Mouse (Mus musculus): Measurements from ENCODE around the gene Vps37b. TPM values are rescaled to one million over a fixed set of nuclear protein-coding genes. Genes with fewer than 3 reads are reported as not detected.

Gene Vps37b
- total RNA-seq, 4 experiments from 2014 or later = 35.9 to 39.4 (median 36.6) TPM

DNA sequence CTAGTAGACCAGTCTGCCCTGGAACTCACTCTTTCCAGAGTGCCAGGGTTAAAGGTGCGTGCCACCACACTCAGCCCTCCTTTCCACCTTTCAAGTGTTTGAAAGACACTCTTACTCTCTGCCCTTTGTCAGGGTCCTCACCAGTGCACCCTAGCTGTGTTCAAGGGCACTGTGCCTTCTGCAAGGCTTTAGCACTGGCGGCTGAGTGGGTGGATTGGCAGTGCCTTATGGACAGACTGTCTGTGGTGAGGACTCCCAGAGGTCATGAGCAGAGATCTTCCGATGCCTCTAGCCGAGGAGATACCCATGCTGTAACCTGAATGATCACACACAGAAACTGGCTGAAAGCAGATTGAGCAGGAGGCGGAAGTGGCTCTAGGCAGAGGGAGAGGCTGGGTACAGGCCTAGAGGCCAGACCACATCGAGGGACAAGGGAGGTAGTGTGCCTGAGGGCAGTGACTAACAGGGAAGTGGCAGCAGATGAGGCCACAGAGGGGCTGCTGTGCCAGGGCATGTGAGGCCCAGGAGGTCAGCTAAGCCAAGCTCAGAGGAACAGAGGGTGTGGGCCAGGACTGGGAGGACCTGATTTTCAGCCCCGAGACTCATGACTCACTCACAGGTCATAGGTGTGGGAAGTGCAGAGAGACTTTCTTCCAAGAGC, 14.8 kb upstream of the Vps37b start:
- DNase-seq (ENCODE audit: low spot score in 2 of 2) = no peak

DNA sequence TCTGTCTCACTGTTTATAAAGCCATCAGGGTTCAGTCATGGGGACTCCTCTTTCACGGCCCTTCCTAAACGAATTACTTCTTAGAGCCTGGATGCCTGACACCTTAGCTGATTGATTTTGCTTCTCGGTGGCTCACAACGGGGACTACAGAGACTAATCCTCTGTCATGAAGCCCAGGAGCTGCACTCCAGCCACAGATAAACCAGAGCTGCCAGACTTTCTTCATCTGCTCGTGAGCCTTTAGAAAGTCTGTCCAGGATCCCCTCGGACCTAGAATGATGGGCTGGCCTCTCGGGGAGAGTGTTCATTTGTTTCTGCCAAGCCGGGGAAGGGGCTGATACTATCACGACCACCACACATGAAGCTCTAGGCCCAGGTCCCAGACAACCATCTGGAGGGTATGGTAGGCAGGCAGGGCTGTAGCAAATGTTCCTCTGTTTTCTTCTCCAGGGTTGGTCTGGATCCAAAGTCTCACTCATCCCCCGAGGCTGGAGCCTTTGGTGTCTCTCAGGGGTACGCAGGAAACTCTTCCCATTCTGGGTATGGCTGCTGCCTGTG, 13.5 kb upstream of the Vps37b start:
- DNase-seq (ENCODE audit: low spot score in 2 of 2) = no peak

DNA sequence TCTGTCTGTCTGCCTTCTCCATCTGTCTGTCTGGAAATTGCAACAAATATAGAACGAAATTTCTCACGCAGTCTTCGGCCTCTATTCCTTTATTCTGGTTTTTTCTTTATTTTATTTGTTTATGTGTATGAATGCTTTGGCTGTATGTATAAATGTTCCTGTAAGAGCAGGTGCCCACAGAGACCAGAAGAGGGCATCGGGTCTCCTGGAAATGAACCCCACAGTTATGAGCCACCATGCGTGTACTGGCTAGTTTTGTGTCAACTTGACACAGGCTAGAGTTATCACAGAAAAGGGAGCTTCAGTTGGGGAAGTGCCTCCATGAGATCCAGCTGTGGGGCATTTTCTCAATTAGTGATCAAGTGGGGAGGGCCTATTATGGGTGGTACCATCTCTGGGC, 11.9 kb upstream of the Vps37b start:
- no peak for DNase-seq (ENCODE audit: low spot score in 2 of 2)

DNA sequence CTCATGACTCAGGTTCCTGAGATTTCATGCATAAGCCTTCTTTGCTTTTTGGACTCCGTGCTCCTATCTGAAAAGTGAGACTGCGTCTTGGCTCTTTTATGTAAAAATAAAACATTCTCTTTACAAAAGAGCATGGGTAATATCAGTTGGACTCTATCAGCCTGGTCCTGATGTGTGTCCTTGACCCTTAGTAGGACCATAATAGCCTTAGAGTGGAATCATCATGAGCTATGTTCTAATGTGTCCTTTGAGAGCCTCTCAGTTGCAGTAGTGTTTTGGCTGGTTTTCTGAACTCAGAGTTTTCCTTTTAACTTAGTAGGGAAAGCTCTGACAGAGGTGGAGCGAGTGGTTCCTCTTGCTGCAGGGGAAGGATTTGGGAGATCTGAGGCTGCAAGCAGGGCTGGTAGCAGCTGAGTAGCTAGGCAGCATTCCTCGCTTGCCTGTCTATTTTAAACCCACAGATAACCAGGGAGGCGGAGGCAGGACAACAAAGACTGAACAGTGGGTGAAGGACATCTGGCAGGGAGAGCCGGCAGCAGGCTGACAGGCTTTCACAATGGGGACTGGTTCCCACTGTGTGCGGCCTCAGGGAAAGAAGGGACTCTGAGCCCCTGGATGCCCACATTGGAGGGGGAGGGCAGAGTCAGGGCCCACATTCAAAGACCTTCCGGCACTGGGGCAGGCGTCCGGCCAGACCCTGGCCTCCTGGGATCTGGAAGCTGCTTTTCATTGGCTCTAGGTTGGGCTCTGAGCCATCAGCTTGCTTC, 11.3 kb upstream of the Vps37b start:
- DNase-seq (ENCODE audit: low spot score in 2 of 2) = peak; percentile 85 to 90

DNA sequence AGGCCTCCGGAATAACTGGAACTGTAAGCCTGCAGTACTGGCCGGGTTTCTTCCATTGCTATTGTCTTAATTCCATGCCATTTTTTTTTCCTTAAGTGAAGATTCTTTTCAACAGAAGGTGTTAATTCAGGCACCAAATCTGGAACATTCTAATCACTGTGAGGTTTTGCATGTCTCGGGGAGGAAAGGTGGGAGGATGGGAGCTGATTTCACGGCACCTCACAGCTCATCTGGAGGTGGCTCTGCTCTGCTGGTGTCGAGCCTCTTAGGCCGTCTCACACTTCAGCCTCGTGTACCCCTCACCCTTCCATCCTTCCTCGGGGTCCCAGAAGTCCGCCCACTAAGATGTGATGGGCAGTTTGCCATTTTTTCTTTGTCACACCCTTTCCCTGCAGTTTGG, 9.0 kb upstream of the Vps37b start:
- no peak for DNase-seq (ENCODE audit: low spot score in 2 of 2)

DNA sequence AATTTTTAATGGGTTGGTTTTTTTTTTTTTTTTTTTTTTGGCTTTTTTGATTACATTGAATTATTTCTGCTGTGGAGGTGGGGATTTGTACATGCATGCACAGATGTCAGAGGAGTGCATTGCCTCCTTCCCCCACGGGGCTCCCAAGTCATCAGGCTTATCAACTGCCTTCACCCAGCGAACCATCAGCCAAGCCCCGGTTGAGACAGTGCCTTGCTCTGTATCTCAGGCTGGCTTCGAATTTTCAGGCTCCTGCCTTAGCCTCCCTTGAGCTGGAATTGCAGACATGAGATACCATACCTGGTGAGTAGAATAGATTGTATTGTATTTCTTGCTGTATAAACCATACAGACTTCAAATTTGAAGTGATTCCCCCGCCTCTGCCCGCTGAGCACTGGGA, 7.5 kb upstream of the Vps37b start:
- no peak for DNase-seq (ENCODE audit: low spot score in 2 of 2)

DNA sequence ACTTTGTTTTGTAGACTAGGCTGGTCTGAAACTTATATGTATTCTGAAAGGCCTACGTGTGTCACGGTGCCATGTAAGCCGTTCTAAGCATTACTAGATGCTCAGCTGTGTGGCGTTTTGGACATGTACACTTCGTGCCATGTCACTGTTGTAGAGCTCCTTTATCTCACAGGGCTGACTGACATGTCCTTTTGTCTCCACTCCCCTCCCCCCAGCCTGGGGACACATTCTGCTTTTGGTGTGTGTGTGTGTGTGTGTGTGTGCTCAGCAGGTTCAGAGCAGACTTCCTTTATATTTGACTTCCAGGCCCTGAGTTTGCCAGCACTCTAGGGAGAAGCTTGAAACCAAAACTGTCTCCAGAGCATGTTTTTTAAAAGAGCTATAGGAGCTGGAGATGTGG, 4.8 kb upstream of the Vps37b start:
- no peak for DNase-seq (ENCODE audit: low spot score in 2 of 2)

DNA sequence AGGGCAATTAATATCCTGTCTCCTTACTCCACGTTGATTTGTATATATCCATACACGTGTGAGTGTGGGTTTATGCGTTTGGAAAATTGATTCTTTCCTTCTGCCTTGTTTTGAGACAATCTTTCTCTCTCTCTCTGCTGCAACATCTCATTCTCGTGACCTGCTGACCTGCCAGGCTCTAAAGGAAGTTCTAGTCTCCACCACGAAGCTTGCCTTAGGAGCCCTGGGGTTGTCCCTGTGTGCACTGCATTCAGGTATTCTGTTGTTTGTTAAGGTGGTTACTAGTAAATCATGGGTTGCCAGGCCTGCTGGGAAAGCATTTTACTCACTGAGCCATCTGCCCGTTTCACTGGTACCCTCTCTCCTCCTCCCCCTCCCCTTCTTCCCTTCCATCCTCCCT, 4.3 kb upstream of the Vps37b start:
- DNase-seq (ENCODE audit: low spot score in 2 of 2) = no peak

DNA sequence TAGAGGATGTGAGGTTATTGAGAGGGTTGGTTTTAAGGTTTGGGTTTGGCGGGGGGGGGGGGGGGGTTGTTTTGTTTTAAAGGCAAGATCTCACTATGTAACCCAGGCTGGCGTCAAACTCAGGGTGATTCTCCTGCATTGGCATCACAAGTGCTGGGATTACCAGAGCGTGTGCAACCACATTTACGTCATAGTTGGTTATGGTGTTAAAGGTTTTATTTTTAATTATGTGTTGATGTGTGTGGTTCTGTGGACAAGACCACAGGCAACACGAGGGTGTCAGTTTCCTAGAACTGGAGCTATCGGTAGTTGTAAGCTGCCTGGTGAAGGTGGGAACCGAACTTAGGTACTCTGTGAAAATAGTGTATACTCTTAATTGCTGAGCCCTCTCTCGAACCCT, 3.7 kb upstream of the Vps37b start:
- DNase-seq (ENCODE audit: low spot score in 2 of 2) = no peak

DNA sequence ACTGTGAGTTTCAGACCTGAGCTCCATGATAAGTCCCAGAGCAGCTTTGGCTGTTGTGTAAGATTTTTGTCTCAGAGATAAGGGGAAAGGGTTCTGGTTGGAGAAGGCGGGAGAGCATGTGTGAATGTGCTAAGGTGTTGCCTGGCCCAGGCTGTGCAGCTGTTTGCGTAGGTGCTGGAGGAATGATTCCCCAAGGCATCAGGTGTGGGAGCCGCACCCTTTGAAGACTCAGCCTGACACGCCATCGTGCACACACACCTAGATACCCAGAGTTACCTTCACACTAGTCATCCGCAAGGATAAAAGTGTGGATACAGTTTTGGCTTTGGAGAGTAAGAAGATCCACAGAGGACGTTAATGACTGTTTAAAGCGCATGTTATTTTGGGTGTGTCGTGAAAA, 3.3 kb upstream of the Vps37b start:
- no peak for DNase-seq (ENCODE audit: low spot score in 2 of 2)

DNA sequence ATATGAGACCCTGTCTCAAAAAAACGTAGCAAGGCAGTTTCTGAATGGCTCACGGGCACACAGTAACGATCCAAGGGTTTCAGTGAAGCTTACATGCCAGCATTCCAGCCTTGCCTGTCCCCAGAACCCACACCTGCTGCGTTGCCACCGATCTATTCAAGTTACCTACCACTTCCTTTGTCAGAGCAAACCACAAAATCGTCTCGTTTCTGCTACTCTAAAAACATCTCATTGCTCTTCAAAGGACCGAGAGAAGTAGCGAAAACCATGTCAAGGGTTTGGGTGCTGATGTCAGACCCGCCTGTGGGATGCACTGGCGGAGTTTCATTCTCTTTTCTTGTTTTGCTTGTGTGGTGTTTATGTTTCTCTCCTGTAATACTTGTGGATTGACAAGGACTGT, 2.4 kb upstream of the Vps37b start:
- DNase-seq (ENCODE audit: low spot score in 2 of 2) = no peak

DNA sequence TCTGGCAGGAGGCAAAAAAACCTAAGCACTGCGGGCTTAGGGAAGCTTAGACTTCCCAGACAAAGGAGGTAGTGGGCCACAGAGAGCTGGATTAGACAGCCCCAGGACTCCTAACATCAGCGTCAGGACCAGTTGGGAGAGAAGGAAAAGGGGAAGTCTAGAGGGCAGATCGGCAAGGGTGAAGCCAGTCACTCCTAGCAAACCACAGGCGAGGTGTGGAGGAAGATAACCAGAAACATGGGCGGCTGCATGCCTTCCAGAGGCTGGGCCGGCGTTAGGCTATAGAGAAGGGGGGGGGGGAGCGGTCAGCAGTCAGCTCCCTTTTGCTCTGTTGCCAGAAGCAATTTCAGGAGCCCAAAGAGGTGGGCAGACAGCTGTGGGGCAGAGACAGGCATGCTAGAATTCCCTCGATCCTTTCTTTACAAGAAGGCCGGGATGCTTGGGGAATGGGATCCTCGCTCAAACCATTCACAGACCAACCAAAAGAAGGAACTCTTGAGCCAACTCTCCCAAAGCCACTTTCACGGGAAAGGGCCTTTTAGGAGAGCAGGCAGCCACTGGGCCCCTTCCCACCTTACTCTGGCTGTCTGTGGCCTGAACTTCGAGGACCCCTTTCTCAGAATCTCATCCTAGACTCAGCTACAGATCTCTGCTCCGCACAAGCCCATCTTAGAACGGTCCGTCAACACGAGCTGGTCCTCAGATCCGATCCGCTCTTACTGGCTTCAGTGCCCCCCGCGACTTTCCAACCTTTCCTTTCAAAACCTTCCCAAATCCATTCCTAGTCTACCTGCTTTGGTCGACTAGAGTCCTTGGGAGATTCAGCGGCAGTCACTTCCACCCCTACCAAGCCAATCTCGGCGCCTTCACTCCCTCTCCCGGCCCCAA, 758 bp downstream of the Vps37b start:
- DNase-seq (ENCODE audit: low spot score in 2 of 2) = no peak

DNA sequence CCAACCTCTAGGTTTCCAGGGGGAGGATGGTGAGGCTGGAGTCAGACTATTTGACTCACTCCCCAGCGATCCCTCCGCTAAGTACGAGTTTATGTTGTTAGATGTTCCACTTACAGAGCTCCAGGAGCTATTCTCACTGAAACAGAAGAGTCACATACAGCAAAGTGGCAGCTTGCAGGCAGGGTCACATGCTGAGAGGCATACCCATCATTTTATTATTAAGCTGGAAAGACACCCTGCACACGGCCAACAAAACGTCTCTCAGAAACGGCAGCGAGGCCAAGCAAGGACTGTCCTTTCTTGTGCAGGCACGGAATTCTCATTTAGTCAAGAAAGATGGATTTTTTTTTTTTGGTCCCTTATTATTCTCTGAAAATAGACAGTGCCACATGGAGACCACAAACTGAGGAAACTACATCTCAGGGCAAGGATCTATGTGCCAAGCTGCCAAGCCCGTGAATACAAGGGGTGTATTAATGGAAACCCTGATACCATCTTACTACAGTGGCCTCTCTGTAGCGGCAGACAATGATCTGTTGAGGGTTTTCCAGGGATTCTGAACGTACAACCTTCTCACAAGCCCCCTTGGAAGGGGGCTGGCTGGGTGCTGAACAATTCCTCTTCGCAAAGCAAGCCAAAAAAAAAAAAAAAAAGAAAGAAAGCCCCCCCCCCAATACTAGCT, 1.5 kb downstream of the Vps37b start:
- DNase-seq (ENCODE audit: low spot score in 2 of 2) = no peak

DNA sequence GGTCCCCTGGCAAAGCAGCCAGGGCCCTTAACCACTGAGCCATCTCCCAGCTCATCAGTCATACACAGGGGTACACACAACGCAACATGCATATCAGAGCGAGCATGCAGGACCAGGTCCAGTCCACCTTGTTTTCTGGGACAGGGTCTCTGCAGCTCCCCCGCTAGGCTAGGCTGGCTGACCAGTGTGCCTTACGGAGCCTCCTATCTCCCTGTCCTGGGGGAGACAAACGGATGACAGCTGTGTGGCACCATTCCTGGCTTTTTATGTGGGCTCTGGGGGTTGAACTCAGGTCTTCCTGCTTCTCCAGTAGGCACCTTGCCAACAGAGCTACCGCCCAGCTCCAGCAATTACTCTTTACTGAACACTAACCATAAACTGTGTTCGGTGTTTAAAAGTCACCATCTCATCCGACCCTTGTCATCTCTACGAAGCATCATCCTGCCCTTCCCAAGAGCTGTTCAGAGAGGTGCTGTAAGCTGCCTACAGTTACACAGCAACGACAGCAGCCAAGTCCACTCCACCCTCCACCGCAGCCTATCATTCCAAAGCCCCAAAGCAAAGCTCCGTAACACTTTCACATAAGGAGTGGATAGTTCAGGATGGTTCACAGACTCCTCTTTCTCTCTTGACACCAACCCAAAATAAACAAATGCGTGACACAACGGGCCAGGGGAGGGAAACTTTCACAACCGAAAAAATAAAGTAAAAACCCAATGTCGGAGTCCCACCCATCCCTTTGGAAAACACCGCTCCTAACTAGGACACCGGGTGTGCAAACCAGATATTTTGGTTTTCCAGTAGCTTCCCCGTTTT, 2.6 kb downstream of the Vps37b start:
- no peak for DNase-seq (ENCODE audit: low spot score in 2 of 2)

DNA sequence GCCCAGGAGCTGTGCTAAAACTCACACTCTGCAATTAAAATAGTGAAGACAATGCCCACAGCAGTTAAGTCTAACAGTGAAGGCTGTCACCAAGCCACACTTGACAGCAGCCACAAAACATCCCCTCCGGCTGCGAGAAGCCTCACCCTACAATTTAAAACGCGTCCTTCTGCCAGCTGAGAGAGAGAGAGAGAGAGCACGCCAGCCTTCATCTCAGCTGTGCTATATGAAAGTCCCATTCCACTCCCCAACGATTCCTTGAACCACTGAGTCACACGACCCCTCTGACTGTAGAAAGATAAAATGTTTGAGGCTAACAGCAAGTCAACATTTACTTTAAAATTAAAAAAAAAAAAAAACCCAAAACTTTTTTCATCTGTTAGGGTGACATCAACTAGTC, 3.4 kb downstream of the Vps37b start:
- DNase-seq (ENCODE audit: low spot score in 2 of 2) = no peak

DNA sequence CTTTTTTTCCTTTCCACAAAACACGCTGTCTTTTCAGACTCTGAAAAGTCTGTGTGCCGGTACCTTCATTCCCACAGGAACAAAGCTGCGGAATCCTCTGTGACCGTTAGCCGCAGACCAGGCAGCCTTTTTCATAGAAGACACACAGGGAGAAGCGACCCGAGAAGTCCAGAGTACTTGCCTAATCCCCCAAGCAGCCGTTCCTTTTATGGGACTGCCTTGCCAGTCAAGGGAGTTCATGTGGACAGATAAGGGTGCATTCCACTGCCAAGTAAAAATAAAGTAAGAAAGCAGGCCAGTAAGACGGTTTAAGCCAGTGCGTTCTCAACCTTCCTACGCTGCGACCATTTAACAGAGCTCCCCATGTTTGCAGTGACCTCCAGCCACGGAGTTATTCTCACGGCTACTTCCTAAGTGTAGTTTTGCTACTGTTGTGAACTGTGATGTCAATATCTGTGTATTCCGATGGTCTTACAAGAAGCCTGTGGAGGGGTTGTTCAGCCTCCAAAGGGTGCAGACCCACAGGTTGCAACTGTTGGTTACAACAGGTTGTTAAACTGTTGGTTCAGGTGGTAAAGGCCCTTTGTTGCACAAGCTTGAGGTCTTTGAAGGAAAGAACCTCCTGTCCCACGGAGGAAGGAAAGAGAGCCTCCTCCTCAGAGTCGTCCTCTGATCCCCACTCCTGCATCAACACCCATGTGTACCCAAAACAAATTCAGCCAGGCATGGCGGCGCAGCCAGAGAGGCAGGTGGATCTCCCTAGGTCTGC, 4.2 kb downstream of the Vps37b start:
- no peak for DNase-seq (ENCODE audit: low spot score in 2 of 2)

DNA sequence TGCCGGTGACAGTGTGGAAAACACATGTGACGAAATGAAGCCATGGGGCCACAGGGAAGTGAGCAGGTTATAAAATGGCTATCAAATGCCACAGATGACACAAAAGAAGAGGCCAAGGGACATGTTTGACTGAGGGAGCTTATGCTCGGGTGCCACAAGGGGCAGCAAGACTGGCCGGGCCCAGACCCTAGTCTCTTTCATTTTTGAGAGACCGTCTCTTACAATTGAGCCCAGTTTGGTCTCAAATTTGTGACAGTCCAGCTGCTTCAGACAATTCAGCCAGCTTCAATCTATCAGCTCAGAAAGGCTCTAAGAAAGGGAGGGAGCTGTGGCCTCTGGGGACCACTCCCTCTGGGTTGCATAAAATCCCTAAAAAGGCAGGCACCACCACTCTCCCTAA, 5.5 kb downstream of the Vps37b start:
- DNase-seq (ENCODE audit: low spot score in 2 of 2) = no peak

DNA sequence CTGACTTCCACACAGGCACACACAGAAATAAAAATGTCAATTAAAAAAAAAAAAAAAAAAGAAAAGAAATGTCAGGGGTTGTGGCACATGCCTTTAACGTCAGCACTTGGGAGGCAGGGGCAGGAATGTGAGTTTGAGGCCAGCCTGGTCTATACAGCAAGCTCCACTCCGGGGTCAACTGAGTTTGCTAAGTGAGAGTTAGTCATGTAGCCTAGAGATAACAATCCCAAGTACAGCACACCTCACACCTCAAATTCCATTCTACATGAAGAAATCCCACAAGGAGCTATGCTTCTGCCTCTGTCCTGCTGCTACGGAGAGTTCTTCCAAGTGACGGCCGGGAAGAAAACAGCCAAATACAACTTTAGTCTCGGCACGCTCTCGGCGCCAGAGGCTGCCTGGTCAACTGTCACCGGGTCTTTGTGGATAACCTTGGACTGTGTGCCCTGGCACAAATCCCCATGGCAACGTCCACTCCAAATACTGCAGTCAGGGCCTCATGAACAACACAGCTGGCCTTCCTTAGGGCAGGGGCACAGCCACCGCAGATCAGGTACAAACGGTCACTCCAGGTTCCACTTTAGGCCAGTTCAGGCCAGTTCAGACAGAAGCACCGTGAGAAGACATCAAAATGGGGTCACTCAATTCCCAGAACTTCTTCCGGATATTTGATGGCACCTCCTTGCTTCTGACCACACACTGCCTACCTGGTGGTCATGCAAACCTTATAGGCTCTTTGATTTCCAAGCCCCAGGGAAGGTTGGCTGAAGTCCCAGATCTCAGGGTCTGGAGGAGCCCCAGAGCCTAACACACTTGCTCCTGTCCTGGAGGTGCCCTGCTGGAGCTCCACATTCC, 6.3 kb downstream of the Vps37b start:
- DNase-seq (ENCODE audit: low spot score in 2 of 2) = no peak

DNA sequence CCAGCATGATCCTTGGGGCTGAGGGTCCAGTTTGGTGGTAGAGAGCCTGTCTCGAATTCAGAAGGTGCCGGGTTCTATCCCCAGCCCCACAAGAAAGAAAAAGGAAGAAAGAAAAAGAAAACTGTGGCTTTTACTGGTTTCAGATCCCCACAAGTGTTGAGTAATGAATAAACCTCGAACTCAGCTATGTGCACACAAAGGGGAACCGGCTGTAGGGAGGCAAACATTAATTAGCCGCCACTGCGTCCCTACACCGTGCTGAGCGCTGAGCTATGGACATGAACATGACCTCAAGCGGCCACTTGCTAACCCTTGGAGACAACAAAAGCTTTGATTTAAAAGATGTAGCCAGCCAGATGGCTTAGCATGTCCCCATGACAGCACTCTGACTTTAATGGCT, 6.9 kb downstream of the Vps37b start:
- DNase-seq (ENCODE audit: low spot score in 2 of 2) = no peak

Data from layer of hippocampus, adult 8-10 months (tissue).